Mouse (Mus musculus) left cerebral cortex, postnatal 25 days (tissue): ENCODE measurements around the gene Alpl. TPM values are rescaled to one million over a fixed set of nuclear protein-coding genes. Genes with fewer than 3 reads are reported as not detected.

Experiments
- DNase-seq, 2 experiments: peaks; one replicate each; pipeline ENCODE4 v3.0.0; 2022; ENCODE audit warnings: low spot score in 2 of 2, mixed read lengths in 1 of 2
- intact Hi-C: fragments of 180-260 bp; cut with DNase I; formaldehyde crosslinking; loops from one replicate; pipeline ENCODE4 v1.15.1; 2025
- total RNA-seq, 2 experiments: library from RNA; stranded (reverse); gene quantifications; 2 replicates each; pipeline ENCODE4 v1.2.3; 2021

Gene Alpl
- total RNA-seq, 2 experiments from 2014 or later = 7.1 to 7.8 TPM

GRCm38 (mm10) chr4:137807301-137807851 lies 11.2 kb upstream of the Alpl start:
- DNase-seq = no peak
- intact Hi-C loops = no loop called here

DNA sequence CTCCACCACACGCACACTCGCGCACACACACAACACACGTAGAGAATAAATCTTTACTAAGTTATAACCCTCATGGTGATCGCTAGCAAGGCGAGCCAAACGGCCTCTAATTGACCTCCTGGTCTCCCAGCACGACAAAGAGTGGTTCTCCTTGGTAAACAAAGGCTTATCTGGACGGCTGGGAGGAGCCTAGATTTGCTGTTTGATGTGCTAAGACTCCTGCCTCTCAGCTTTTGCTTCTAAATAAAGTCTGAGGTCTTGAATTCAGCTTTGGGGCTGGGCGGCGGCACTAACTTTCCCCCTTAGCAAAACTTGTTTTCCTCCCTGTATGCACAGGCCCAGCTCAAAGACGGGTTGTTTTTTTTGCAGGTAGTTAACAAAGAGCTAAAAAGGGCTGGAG lies 5.0 kb upstream of the Alpl start:
- no peak for DNase-seq
- intact Hi-C loops = no loop called here

GRCm38 (mm10) chr4:137800324-137800723 lies 4.1 kb upstream of the Alpl start:
- intact Hi-C loops = no loop called here
- peak in 1 of 2 experiments; percentile 13 for DNase-seq

DNA sequence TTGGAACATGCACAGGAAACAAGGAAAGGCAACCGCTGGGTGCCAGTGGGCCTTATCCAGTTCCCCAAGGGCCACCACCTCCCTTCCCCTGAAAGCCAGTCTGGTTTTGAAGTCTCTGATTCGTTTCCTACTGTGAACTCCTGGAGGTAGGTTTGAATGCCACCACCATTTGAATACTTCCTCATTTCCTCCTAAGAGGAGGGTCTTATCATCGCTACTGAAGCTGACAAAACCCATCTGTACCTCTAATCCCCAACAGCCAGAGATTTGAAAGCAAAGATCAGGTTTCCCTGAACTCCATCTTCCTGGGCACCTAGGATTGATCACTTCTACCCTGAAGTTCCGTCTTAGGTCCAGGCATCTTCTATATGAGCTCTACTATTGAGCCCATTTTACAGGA lies 854 bp upstream of the Alpl start:
- DNase-seq = no peak
- intact Hi-C loops = loop anchor here (2.0 kb wide), 1 partner anchor 66 kb away; no protein-coding TSS in a partner anchor

GRCm38 (mm10) chr4:137794178-137794900 lies 1.8 kb downstream of the Alpl start:
- intact Hi-C loops = no loop called here
- DNase-seq = no peak

DNA sequence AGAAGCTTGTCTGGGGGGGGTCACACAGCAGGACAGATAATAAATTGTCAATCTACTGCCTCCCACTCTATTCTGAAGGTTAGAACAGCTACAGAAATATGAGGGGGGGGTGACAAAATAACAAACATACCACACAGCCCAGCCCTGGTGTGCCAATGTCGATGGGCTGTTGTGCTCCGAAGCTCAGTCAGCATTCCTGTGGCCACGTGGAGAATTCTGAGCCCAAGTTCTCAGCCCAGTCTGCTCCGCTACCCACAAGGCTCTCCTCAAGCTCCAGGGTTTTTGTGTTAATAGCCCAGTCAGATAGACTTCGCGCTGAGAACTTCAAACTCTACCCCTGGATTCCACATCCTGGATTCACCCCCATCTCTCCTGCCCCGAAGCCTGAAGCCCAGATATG lies 2.6 kb downstream of the Alpl start:
- DNase-seq = no peak
- intact Hi-C loops = no loop called here

GRCm38 (mm10) chr4:137791440-137791839 lies 4.7 kb downstream of the Alpl start:
- intact Hi-C loops = no loop called here
- no peak for DNase-seq

DNA sequence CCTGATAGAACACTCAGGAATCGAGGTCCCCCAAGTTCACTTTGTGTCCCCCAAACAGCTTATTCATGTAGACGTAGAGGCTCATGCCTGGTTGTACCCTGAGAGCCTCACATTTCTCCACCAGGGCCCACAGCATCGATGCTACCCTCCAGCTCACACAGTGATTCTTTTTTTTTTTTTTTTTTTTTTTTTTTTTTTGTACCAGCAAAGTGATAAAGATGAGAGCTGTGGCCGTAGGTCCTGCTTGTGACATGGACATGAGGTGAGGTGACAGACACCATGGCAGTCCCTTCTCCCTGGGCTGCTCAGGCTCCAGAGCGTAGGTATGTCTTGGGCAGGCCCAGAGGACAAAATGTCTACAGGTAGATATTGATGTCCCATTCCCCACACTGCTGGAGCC lies 5.2 kb downstream of the Alpl start:
- no peak for DNase-seq
- intact Hi-C loops = no loop called here

- intact Hi-C loops = loop anchor here (5.0 kb wide), 1 partner anchor 39 kb away; no protein-coding TSS in a partner anchor
- DNase-seq = no peak
These were observed 7.6 kb downstream of the Alpl start for GRCm38 (mm10) chr4:137788511-137789049.

DNA sequence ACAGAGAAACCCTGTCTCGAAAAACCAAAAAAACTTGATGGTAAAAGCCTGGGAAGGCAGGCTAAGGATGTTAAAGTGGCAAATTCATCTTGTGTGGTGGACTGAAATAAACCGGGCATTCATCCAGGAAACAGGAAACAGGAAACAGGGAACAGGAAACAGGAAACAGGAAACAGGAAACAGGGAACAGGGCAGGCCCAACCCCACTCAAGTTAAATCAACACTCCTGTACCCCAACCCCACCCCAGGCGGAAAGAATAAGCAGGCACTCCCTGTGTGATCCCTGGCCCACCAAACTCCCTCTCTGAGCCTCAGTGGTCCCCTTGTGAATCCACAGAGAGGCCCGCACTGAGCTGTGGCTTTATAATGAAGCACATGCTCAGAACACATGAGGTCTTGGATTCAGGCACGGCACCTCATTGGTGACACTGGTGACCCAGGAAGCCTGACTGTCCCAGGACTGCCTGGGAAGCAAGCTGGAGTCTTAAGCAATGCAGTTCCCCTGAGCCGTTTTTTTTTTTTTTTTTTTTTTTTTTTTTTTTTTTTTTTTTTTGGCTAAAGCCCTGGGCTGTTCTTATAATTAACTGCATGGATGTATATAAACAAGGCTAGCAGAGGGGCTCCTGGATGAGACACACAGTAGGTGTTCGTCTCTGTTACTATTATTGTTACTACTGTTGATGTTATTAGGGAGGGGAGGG lies 8.4 kb downstream of the Alpl start:
- DNase-seq = no peak
- intact Hi-C loops = loop anchor here (5.0 kb wide), 1 partner anchor 40 kb away; no protein-coding TSS in a partner anchor

GRCm38 (mm10) chr4:137786488-137786887 lies 9.7 kb downstream of the Alpl start:
- intact Hi-C loops = loop anchor here (5.0 kb wide), 1 partner anchor 41 kb away; no protein-coding TSS in a partner anchor
- DNase-seq = no peak

- intact Hi-C loops = loop anchor here (5.0 kb wide), 1 partner anchor 42 kb away; no protein-coding TSS in a partner anchor
- DNase-seq = no peak
These were observed 10.9 kb downstream of the Alpl start for GRCm38 (mm10) chr4:137785270-137785669.

- DNase-seq = no peak
- intact Hi-C loops = loop anchor here (5.0 kb wide), 1 partner anchor 43 kb away; no protein-coding TSS in a partner anchor
These were observed 11.4 kb downstream of the Alpl start for GRCm38 (mm10) chr4:137784741-137785140.

- intact Hi-C loops = no loop called here
- peak; percentile 21 to 55 for DNase-seq
These were observed 12.5 kb downstream of the Alpl start for GRCm38 (mm10) chr4:137783541-137784191.

- intact Hi-C loops = no loop called here
These were observed 14.2 kb downstream of the Alpl start for GRCm38 (mm10) chr4:137781949-137782348.

GRCm38 (mm10) chr4:137780986-137781385 lies 15.2 kb downstream of the Alpl start:
- intact Hi-C loops = no loop called here

More at GRCm38 (mm10) chr4:137781949-137782348, 14.2 kb downstream of the Alpl start:
- DNase-seq = no peak

DNA sequence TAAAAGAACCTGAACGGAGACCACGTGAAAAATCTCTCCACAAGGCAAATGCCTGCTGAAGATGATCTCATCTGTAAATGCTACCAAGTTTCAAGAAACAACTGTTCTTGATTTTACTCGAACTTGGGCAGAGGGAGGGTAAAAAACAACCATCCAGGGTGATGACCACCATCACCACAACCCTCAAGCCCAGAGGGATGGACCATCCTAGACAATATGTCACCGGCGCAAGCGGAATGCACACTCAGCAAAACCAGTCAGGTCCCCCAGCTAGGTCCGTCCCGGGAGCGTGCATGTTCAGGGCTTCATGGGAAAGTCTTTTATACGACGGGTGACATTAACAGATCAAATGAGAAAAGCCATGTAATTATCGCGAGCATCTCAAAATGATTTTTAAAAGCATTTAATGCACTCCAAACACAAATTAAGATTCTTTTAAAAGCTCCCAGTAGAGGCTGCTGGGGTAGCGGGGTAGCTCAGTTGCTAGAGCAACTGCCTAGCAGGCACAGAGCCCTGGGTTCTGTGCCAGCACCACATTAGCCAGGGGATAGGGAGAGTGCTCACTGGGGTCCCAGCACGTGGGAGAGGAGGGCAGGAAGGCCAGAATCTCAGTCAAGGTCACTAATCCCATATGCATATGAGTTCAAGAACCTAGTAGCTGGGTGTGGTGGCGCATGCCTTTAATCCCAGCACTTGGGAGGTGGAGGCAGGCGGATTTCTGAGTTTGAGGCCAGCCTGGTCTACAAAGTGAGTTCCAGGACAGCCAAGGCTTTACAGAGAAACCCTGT lies 17.6 kb downstream of the Alpl start:
- no peak for DNase-seq
- intact Hi-C loops = no loop called here

More at GRCm38 (mm10) chr4:137780986-137781385, 15.2 kb downstream of the Alpl start:
- no peak for DNase-seq

GRCm38 (mm10) chr4:137777866-137778265 lies 18.3 kb downstream of the Alpl start:
- no peak for DNase-seq
- intact Hi-C loops = no loop called here

DNA sequence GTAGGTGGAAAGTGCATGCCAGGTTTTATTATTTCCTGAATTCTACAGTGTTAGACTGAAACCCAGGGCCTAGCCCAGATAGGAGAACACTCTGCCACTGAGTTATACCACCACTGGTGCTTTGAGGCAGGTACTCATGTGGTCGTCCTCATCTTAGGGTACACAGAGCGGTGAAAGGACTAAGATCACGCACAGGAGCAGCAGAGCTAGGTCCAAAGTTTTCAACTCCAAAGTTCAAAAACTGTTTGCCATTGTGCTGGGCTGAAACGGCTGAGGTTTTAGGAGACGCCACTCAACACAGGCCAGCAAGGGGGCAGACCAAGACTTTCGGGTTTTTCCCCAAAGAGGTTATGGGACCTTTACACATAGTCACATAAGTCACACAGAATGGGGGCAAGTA lies 21.7 kb downstream of the Alpl start:
- DNase-seq = no peak
- intact Hi-C loops = no loop called here
